Mouse (Mus musculus) brown adipose tissue, adult 24 weeks (tissue): ENCODE measurements around the gene Gm17349. TPM values are rescaled to one million over a fixed set of nuclear protein-coding genes. Genes with fewer than 3 reads are reported as not detected.

Experiments
- H3K27ac ChIP-seq: fragments of 200-500 bp; replicated peaks from 2 replicates; pipeline ENCODE4 v1.5.1; 2012; ENCODE audit warnings: low read depth, mild to moderate bottlenecking, low read length
- H3K4me1 ChIP-seq: fragments of 200-500 bp; 2 replicates; pipeline ENCODE4 v1.6.1; 2012; ENCODE audit warnings: low read length, mixed read lengths; ENCODE audit not compliant: control insufficient read depth, insufficient read depth, insufficient read length
- H3K4me3 ChIP-seq: fragments of 200-500 bp; 2 replicates; pipeline ENCODE4 v1.5.1; 2012; ENCODE audit warnings: low read depth, mild to moderate bottlenecking, low read length, moderate library complexity; ENCODE audit not compliant: insufficient read depth
- polyA plus RNA-seq: library from polyadenylated mRNA; stranded (reverse); fragments of >200 nt; gene quantifications from 2 replicates; pipeline ENCODE4 v1.2.4, GENCODE M21; 2012; ENCODE audit not compliant: missing spikeins, insufficient read depth, insufficient read length

Gm17349 gene
- polyA plus RNA-seq, 1 experiment: not detected

- H3K4me1 ChIP-seq: peaks cover 7% of the 10 kb centered on the region; the same call in 1 of the 2 replicates
- H3K27ac ChIP-seq: peak overlapping the region; percentile 89
- peak overlapping the region; percentile 24 for H3K4me3 ChIP-seq
Measured at GRCm38 (mm10) chr15:99724292-99725021, 19.2 kb upstream of the Gm17349 start.

GRCm38 (mm10) chr15:99723515-99724291 is 18.4 kb upstream of the Gm17349 start:
- Histone ChIP-seq H3K4me3 (peak overlapping the region; percentile 27), H3K4me1 (peaks cover 7% of the 10 kb centered on the region; the same call in 1 of the 2 replicates), H3K27ac (peak overlapping the region; percentile 89)

- peak overlapping the region; percentile 27 for H3K4me3 ChIP-seq
- H3K27ac ChIP-seq: peak overlapping the region; percentile 89
- H3K4me1 ChIP-seq: peaks cover 7% of the 10 kb centered on the region; the same call in 1 of the 2 replicates
Measured at GRCm38 (mm10) chr15:99723120-99723514, 17.8 kb upstream of the Gm17349 start.

GRCm38 (mm10) chr15:99721921-99722743 is 16.8 kb upstream of the Gm17349 start:
- Histone ChIP-seq H3K4me3 (peak overlapping the region; percentile 67), H3K4me1 (peaks cover 7% of the 10 kb centered on the region; the same call in 1 of the 2 replicates), H3K27ac (peak overlapping the region; percentile 20)

- Histone ChIP-seq H3K4me1 (peaks cover 7% of the 10 kb centered on the region; the same call in 1 of the 2 replicates), H3K4me3 (peak overlapping the region; percentile 67), H3K27ac (peak overlapping the region; percentile 91)
Measured at GRCm38 (mm10) chr15:99719865-99720264, 14.6 kb upstream of the Gm17349 start.

GRCm38 (mm10) chr15:99718461-99719021 is 13.3 kb upstream of the Gm17349 start:
- Histone ChIP-seq H3K4me3 (peak overlapping the region; percentile 67), H3K4me1 (0 out of 2 replicates have a peak, but pooled peaks cover 3% of the 10 kb centered on the region), H3K27ac (peak overlapping the region; percentile 91)

- peaks cover 2% of the 10 kb centered on the region; the same call in 1 of the 2 replicates for H3K4me1 ChIP-seq
- H3K4me3 ChIP-seq: peak within 1 kb of the TSS; percentile 67
- peak within 1 kb of the TSS; percentile 91 for H3K27ac ChIP-seq
Measured at GRCm38 (mm10) chr15:99717386-99718334, 12.4 kb upstream of the Gm17349 start, which contains the start of gene Gpd1. Gene Gpd1, plus strand, starts transcription at chr15:99717515.

GRCm38 (mm10) chr15:99716814-99717213 is 11.5 kb upstream of the Gm17349 start:
- peak overlapping the region; percentile 41 for H3K4me3 ChIP-seq

GRCm38 (mm10) chr15:99715982-99716746 is 10.9 kb upstream of the Gm17349 start:
- Histone ChIP-seq H3K4me1 (peaks cover 2% of the 10 kb centered on the region; the same call in 1 of the 2 replicates), H3K27ac (peak overlapping the region; percentile 91), H3K4me3 (peak overlapping the region; percentile 41)

More at GRCm38 (mm10) chr15:99716814-99717213, 11.5 kb upstream of the Gm17349 start:
- H3K27ac ChIP-seq: peak overlapping the region; percentile 91
- H3K4me1 ChIP-seq: peaks cover 2% of the 10 kb centered on the region; the same call in 1 of the 2 replicates

- Histone ChIP-seq H3K4me1 (peaks cover 2% of the 10 kb centered on the region; the same call in 1 of the 2 replicates), H3K27ac (peak overlapping the region; percentile 91), H3K4me3 (peak overlapping the region; percentile 26)
Measured at GRCm38 (mm10) chr15:99715361-99715865, 10.1 kb upstream of the Gm17349 start.

GRCm38 (mm10) chr15:99714858-99715257 is 9.6 kb upstream of the Gm17349 start:
- peak overlapping the region; percentile 91 for H3K27ac ChIP-seq
- no peak overlapping the region for H3K4me3 ChIP-seq
- peaks cover 2% of the 10 kb centered on the region; the same call in 1 of the 2 replicates for H3K4me1 ChIP-seq

GRCm38 (mm10) chr15:99714206-99714605 is 8.9 kb upstream of the Gm17349 start:
- peak overlapping the region; percentile 93 for H3K27ac ChIP-seq
- H3K4me3 ChIP-seq: no peak overlapping the region
- peaks cover 2% of the 10 kb centered on the region; the same call in 1 of the 2 replicates for H3K4me1 ChIP-seq
